Mouse (Mus musculus) cortical plate, adult 2 months (tissue): ENCODE measurements around the gene Trpm4. TPM values are rescaled to one million over a fixed set of nuclear protein-coding genes. Genes with fewer than 3 reads are reported as not detected.
"Not testable (repeated sequence)": the region's sequence is repeated elsewhere in the genome, so short reads cannot be mapped to it uniquely, and the experiment has no call there.

Experiments
- H3K27ac ChIP-seq: fragments of 200-500 bp; 2 replicates; pipeline ENCODE4 v1.5.1; 2012; ENCODE audit warnings: low read length, control low read depth, inconsistent platforms; ENCODE audit not compliant: insufficient read depth
- H3K4me1 ChIP-seq: fragments of 200-500 bp; 2 replicates; pipeline ENCODE4 v1.6.1; 2011; ENCODE audit warnings: low read length; ENCODE audit not compliant: control insufficient read depth, insufficient read depth
- H3K4me3 ChIP-seq: fragments of 200-500 bp; 2 replicates; pipeline ENCODE4 v1.5.1; 2011; ENCODE audit warnings: mild to moderate bottlenecking, low read length, control low read depth; ENCODE audit not compliant: insufficient read depth
- CTCF ChIP-seq: fragments of 200-500 bp; IDR thresholded peaks from 2 replicates; pipeline ENCODE4 v1.5.1; 2011; ENCODE audit warnings: mild to moderate bottlenecking, control low read depth, low read length; ENCODE audit not compliant: insufficient read depth; ENCODE audit errors: extremely low read depth
- POLR2A ChIP-seq: fragments of 200-500 bp; IDR thresholded peaks from 2 replicates; pipeline ENCODE4 v1.6.1; 2011; ENCODE audit warnings: mild to moderate bottlenecking, low read length, control low read depth; ENCODE audit not compliant: insufficient read depth; ENCODE audit errors: extremely low read depth
- polyA plus RNA-seq: library from polyadenylated mRNA; depleted of rRNA; stranded (reverse); fragments of >200 nt; gene quantifications from 2 replicates; pipeline ENCODE4 v1.2.3, GENCODE M21; 2012; rRNA removed

Trpm4 gene
- polyA plus RNA-seq, 1 experiment: 29.1 TPM

GRCm38 (mm10) chr7:45265518-45265917 is 68.1 kb downstream of the Trpm4 start:
- Histone ChIP-seq H3K27ac (no peak overlapping the region), H3K4me3 (no peak overlapping the region), H3K4me1 (peaks cover 4% of the 10 kb centered on the region; the same call in 1 of the 2 replicates)
- no peak for TF ChIP-seq CTCF
- no peak for TF ChIP-seq POLR2A

- no peak for TF ChIP-seq CTCF
- TF ChIP-seq POLR2A: no peak
- Histone ChIP-seq H3K4me3 (no peak overlapping the region), H3K27ac (no peak overlapping the region), H3K4me1 (peaks cover 4% of the 10 kb centered on the region; the same call in 1 of the 2 replicates)
Measured at GRCm38 (mm10) chr7:45264348-45264747, 69.2 kb downstream of the Trpm4 start.

GRCm38 (mm10) chr7:45263006-45263607 is 70.5 kb downstream of the Trpm4 start:
- H3K27ac ChIP-seq: no peak overlapping the region
- no peak for TF ChIP-seq CTCF
- no peak for TF ChIP-seq POLR2A
- H3K4me3 ChIP-seq: no peak overlapping the region
- peaks cover 4% of the 10 kb centered on the region for H3K4me1 ChIP-seq

GRCm38 (mm10) chr7:45262266-45262665 is 71.3 kb downstream of the Trpm4 start:
- no peak overlapping the region for H3K4me3 ChIP-seq
- no peak overlapping the region for H3K27ac ChIP-seq
- TF ChIP-seq CTCF (no peak), POLR2A (no peak)
- H3K4me1 ChIP-seq: peaks cover 5% of the 10 kb centered on the region

- no peak overlapping the region for H3K27ac ChIP-seq
- peaks cover 8% of the 10 kb centered on the region for H3K4me1 ChIP-seq
- no peak for TF ChIP-seq CTCF
- no peak for TF ChIP-seq POLR2A
Measured at GRCm38 (mm10) chr7:45259281-45259680, 74.3 kb downstream of the Trpm4 start.

GRCm38 (mm10) chr7:45257063-45257840 is 76.3 kb downstream of the Trpm4 start:
- H3K4me1 ChIP-seq: peaks cover 5% of the 10 kb centered on the region
- no peak for TF ChIP-seq CTCF
- no peak for TF ChIP-seq POLR2A
- no peak overlapping the region for H3K4me3 ChIP-seq
- H3K27ac ChIP-seq: peak overlapping the region; percentile 36; the same call in 1 of the 2 replicates

More at GRCm38 (mm10) chr7:45259281-45259680, 74.3 kb downstream of the Trpm4 start:
- no peak overlapping the region for H3K4me3 ChIP-seq

GRCm38 (mm10) chr7:45255822-45256221 is 77.8 kb downstream of the Trpm4 start:
- not testable (repeated sequence) for H3K4me3 ChIP-seq, H3K27ac ChIP-seq, H3K4me1 ChIP-seq

- peaks cover 4% of the 10 kb centered on the region; the same call in 1 of the 2 replicates for H3K4me1 ChIP-seq
- no peak overlapping the region for H3K27ac ChIP-seq
- no peak overlapping the region for H3K4me3 ChIP-seq
- TF ChIP-seq CTCF (no peak), POLR2A (no peak)
Measured at GRCm38 (mm10) chr7:45253806-45254205, 79.8 kb downstream of the Trpm4 start.

Other genes with a start within 250 kb of the Trpm4 start
- 12.8 and 13.1 TPM in 2 replicates for gene Rcn3, start 241.6 kb downstream of the Trpm4 start, polyA plus RNA-seq
- gene Fcgrt, start 229.9 kb downstream of the Trpm4 start, polyA plus RNA-seq: 30.7 and 37.0 TPM in 2 replicates
- 361 and 402 TPM in 2 replicates for gene Rps11, start 209.3 kb downstream of the Trpm4 start, polyA plus RNA-seq
- 1,470 and 1,570 TPM in 2 replicates for gene Rpl13a, start 205.0 kb downstream of the Trpm4 start, polyA plus RNA-seq
- gene Gm45713, start 197.5 kb downstream of the Trpm4 start, polyA plus RNA-seq: 0.08 and 0.32 TPM in 2 replicates
- 18.4 and 20.8 TPM in 2 replicates for gene Flt3l, start 197.3 kb downstream of the Trpm4 start, polyA plus RNA-seq
- 59.4 and 60.2 TPM in 2 replicates for gene Pih1d1, start 179.5 kb downstream of the Trpm4 start, polyA plus RNA-seq
- 8.1 and 10.3 TPM in 2 replicates for gene Aldh16a1, start 179.2 kb downstream of the Trpm4 start, polyA plus RNA-seq
- 1,033 and 1,121 TPM in 2 replicates for gene Slc17a7, start 169.8 kb downstream of the Trpm4 start, polyA plus RNA-seq
- gene Gfy, start 154.2 kb downstream of the Trpm4 start, polyA plus RNA-seq: 0.38 and 0.62 TPM in 2 replicates
- not detected in 2 replicates for gene Pth2, start 152.8 kb downstream of the Trpm4 start, polyA plus RNA-seq
- 4.7 and 5.0 TPM in 2 replicates for gene Ccdc155, start 128.9 kb downstream of the Trpm4 start, polyA plus RNA-seq
- 41.4 and 47.2 TPM in 2 replicates for gene Dkkl1, start 121.6 kb downstream of the Trpm4 start, polyA plus RNA-seq
- gene Tead2, start 118.0 kb downstream of the Trpm4 start, polyA plus RNA-seq: 5.0 and 6.4 TPM in 2 replicates
- 10.6 and 11.9 TPM in 2 replicates for gene Cd37, start 94.7 kb downstream of the Trpm4 start, polyA plus RNA-seq
- 2.1 TPM in 2 replicates for gene Slc6a16, start 92.7 kb downstream of the Trpm4 start, polyA plus RNA-seq
- gene Slc6a21, start 56.3 kb downstream of the Trpm4 start, polyA plus RNA-seq: 0.08 and 0.30 TPM in 2 replicates
- gene Hrc, start 1.5 kb upstream of the Trpm4 start, polyA plus RNA-seq: 0.35 and 0.55 TPM in 2 replicates
- 164 and 167 TPM in 2 replicates for gene Ppfia3, start 33.2 kb upstream of the Trpm4 start, polyA plus RNA-seq
- 336 TPM in 2 replicates for gene Lin7b, start 36.8 kb upstream of the Trpm4 start, polyA plus RNA-seq
- gene Snrnp70, start 62.0 kb upstream of the Trpm4 start, polyA plus RNA-seq: 720 and 793 TPM in 2 replicates
- gene Kcna7, start 71.9 kb upstream of the Trpm4 start, polyA plus RNA-seq: not detected in 2 replicates
- 0.04 and 0.08 TPM in 2 replicates for gene Ntf5, start 79.9 kb upstream of the Trpm4 start, polyA plus RNA-seq
- 0.17 TPM in 1 of 2 replicates, not detected in the other for gene Lhb, start 87.0 kb upstream of the Trpm4 start, polyA plus RNA-seq
- 25.7 and 26.4 TPM in 2 replicates for gene Gys1, start 101.1 kb upstream of the Trpm4 start, polyA plus RNA-seq
- 41.7 and 47.4 TPM in 2 replicates for gene Ruvbl2, start 104.3 kb upstream of the Trpm4 start, polyA plus RNA-seq
- gene Ftl1, start 126.1 kb upstream of the Trpm4 start, polyA plus RNA-seq: 588 and 637 TPM in 2 replicates
- 99.4 and 103 TPM in 2 replicates for gene Bax, start 133.1 kb upstream of the Trpm4 start, polyA plus RNA-seq
- gene Tulp2, start 148.1 kb upstream of the Trpm4 start, polyA plus RNA-seq: 0.11 and 0.13 TPM in 2 replicates
- 0.19 TPM in 1 of 2 replicates, not detected in the other for gene Gm45808, start 153.0 kb upstream of the Trpm4 start, polyA plus RNA-seq
- 5.9 and 6.5 TPM in 2 replicates for gene Dhdh, start 155.0 kb upstream of the Trpm4 start, polyA plus RNA-seq
- 88.2 and 99.6 TPM in 2 replicates for gene Nucb1, start 176.6 kb upstream of the Trpm4 start, polyA plus RNA-seq
- gene Ppp1r15a, start 192.5 kb upstream of the Trpm4 start, polyA plus RNA-seq: 19.4 and 20.0 TPM in 2 replicates
- gene Plekha4, start 192.6 kb upstream of the Trpm4 start, polyA plus RNA-seq: 5.1 and 6.3 TPM in 2 replicates
- gene Hsd17b14, start 221.1 kb upstream of the Trpm4 start, polyA plus RNA-seq: 0.45 and 0.54 TPM in 2 replicates
- gene Bcat2, start 236.4 kb upstream of the Trpm4 start, polyA plus RNA-seq: 26.1 and 26.5 TPM in 2 replicates